Mouse (Mus musculus): ENCODE data around the gene Cxcl9.

DNA sequence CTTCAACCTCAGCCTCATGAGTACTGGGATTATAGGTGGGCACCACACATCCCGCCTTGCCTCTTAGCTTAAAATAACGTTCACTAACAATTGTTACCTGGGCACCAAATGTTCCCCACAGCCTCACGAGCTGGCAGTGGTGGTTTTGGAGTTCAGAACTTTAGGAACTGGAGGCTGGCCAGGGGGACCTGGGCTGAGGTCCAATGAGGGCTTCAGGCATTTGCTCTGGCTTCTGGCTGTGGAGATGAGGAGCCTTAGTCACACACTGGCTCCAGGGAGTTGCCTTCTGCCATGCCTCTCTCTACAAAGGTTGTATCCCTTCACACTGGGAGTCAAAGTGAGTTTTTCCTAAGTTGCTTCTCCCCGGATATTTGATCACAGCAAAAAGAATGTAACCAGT, 45.3 kb downstream of the Cxcl9 start:
- no peak for TF ChIP-seq CTCF (IDR thresholded peaks at IDR 0.05; ENCODE audit: low read depth)
- TF ChIP-seq EP300 (IDR thresholded peaks at IDR 0.05; ENCODE audit: low read depth): no peak
